Mouse (Mus musculus) forebrain, embryonic 10.5 days (tissue): ENCODE data around the gene Pacs2. TPM values are rescaled to one million over a fixed set of nuclear protein-coding genes. Genes with fewer than 3 reads are reported as not detected.

Experiments used
- DNase-seq: peaks from one replicate; pipeline ENCODE4 v3.0.0-alpha.2; 2017; ENCODE audit warnings: low spot score; ENCODE audit errors: extremely low spot score
- H3K27ac ChIP-seq: fragments of 300-500 bp; sonication (generic); 2 replicates; pipeline ENCODE4 v1.5.1; 2016; ENCODE audit warnings: mild to moderate bottlenecking
- H3K27me3 ChIP-seq: fragments of 300-500 bp; sonication (generic); 2 replicates; pipeline ENCODE4 v1.6.1; 2016; ENCODE audit warnings: mild to moderate bottlenecking; ENCODE audit not compliant: poor library complexity, severe bottlenecking
- H3K36me3 ChIP-seq: fragments of 300-500 bp; sonication (generic); replicated peaks from 2 replicates; pipeline ENCODE4 v1.6.1; 2016; ENCODE audit warnings: mild to moderate bottlenecking, moderate library complexity
- H3K4me1 ChIP-seq: fragments of 300-500 bp; sonication (generic); 2 replicates; pipeline ENCODE4 v1.6.1; 2016
- H3K4me3 ChIP-seq: fragments of 300-500 bp; sonication (generic); 2 replicates; pipeline ENCODE4 v1.5.1; 2016; ENCODE audit warnings: mild to moderate bottlenecking, moderate library complexity
- H3K9me3 ChIP-seq: fragments of 300-500 bp; sonication (generic); 2 replicates; pipeline ENCODE4 v1.6.1; 2016; ENCODE audit warnings: mild to moderate bottlenecking, moderate library complexity
- WGBS: fragments of 180-500 bp; shearing (Covaris S2); methylation state at CpG from one replicate; pipeline ENCODE4 v1.1.7; 2016; 5-methylcytosine and 5-hydroxymethylcytosine counted together
- polyA plus RNA-seq: library from polyadenylated mRNA; unstranded; fragments of >200 nt; fragmentation: Nextera tagmentation; extraction: Ambion mirVana; gene quantifications from 2 replicates; pipeline ENCODE4 v1.2.1, GENCODE M21; 2016

Gene Pacs2
- polyA plus RNA-seq, 1 experiment from 2014 or later: 18.3 TPM

GRCm38 (mm10) chr12:113035093-113035492 lies 20.8 kb downstream of the Pacs2 start:
- Histone ChIP-seq H3K36me3 (peaks cover 3% of the 10 kb centered on the region; the same call in 1 of the 2 replicates), H3K27ac (no peak overlapping the region), H3K4me3 (no peak overlapping the region), H3K27me3 (no peaks in the 10 kb centered on the region), H3K4me1 (peaks cover 26% of the 10 kb centered on the region), H3K9me3 (no peaks in the 10 kb centered on the region)
- 90% methylated on average over 2 of the region's 2 CpGs for WGBS
- DNase-seq: no peak

- no peaks in the 10 kb centered on the region for H3K27me3 ChIP-seq
- WGBS: 86% methylated on average over 4 of the region's 4 CpGs
- no peaks in the 10 kb centered on the region for H3K9me3 ChIP-seq
- DNase-seq: no peak
- H3K4me1 ChIP-seq: peaks cover 21% of the 10 kb centered on the region
- 0 out of 2 replicates have a peak, but pooled peaks cover 6% of the 10 kb centered on the region for H3K36me3 ChIP-seq
- H3K4me3 ChIP-seq: no peak overlapping the region
- H3K27ac ChIP-seq: no peak overlapping the region
Observed at GRCm38 (mm10) chr12:113036996-113037395, 22.7 kb downstream of the Pacs2 start.

GRCm38 (mm10) chr12:113038414-113038813 lies 24.1 kb downstream of the Pacs2 start:
- WGBS: 90% methylated on average over 4 of the region's 4 CpGs
- no peak overlapping the region for H3K27ac ChIP-seq
- no peaks in the 10 kb centered on the region for H3K27me3 ChIP-seq
- H3K9me3 ChIP-seq: no peaks in the 10 kb centered on the region
- H3K36me3 ChIP-seq: 0 out of 2 replicates have a peak, but pooled peaks cover 6% of the 10 kb centered on the region
- DNase-seq: no peak
- H3K4me1 ChIP-seq: peaks cover 8% of the 10 kb centered on the region
- no peak overlapping the region for H3K4me3 ChIP-seq

- H3K27me3 ChIP-seq: no peaks in the 10 kb centered on the region
- peaks cover 5% of the 10 kb centered on the region; the same call in 1 of the 2 replicates for H3K4me1 ChIP-seq
- H3K27ac ChIP-seq: no peak overlapping the region
- H3K4me3 ChIP-seq: no peak overlapping the region
- 87% methylated on average over 15 of the region's 15 CpGs for WGBS
- H3K36me3 ChIP-seq: peaks cover 33% of the 10 kb centered on the region
- DNase-seq: no peak
- H3K9me3 ChIP-seq: no peaks in the 10 kb centered on the region
Observed at GRCm38 (mm10) chr12:113041481-113042439, 27.5 kb downstream of the Pacs2 start.

GRCm38 (mm10) chr12:113042543-113042942 lies 28.2 kb downstream of the Pacs2 start:
- DNase-seq: no peak
- 96% methylated on average over 2 of the region's 2 CpGs for WGBS
- H3K27ac ChIP-seq: no peak overlapping the region
- H3K4me3 ChIP-seq: no peak overlapping the region
- no peaks in the 10 kb centered on the region for H3K9me3 ChIP-seq
- no peaks in the 10 kb centered on the region for H3K27me3 ChIP-seq
- H3K36me3 ChIP-seq: peaks cover 41% of the 10 kb centered on the region
- peaks cover 5% of the 10 kb centered on the region; the same call in 1 of the 2 replicates for H3K4me1 ChIP-seq

GRCm38 (mm10) chr12:113044916-113045677 lies 30.8 kb downstream of the Pacs2 start:
- no peak for DNase-seq
- Histone ChIP-seq H3K27me3 (no peaks in the 10 kb centered on the region), H3K4me3 (no peak overlapping the region), H3K27ac (no peak overlapping the region), H3K4me1 (peaks cover 5% of the 10 kb centered on the region; the same call in 1 of the 2 replicates), H3K9me3 (no peaks in the 10 kb centered on the region), H3K36me3 (peaks cover 64% of the 10 kb centered on the region)
- WGBS: 84% methylated on average over 3 of the region's 3 CpGs

- Histone ChIP-seq H3K36me3 (peaks cover 78% of the 10 kb centered on the region), H3K27ac (no peak overlapping the region), H3K4me1 (peaks cover 9% of the 10 kb centered on the region), H3K27me3 (no peaks in the 10 kb centered on the region), H3K4me3 (no peak overlapping the region), H3K9me3 (no peaks in the 10 kb centered on the region)
- 93% methylated on average over 15 of the region's 15 CpGs for WGBS
- DNase-seq: no peak
Observed at GRCm38 (mm10) chr12:113046861-113047260, 32.6 kb downstream of the Pacs2 start.

GRCm38 (mm10) chr12:113048103-113048502 lies 33.8 kb downstream of the Pacs2 start:
- no peak for DNase-seq
- Histone ChIP-seq H3K9me3 (no peaks in the 10 kb centered on the region), H3K27ac (no peak overlapping the region), H3K27me3 (no peaks in the 10 kb centered on the region), H3K36me3 (peaks cover 90% of the 10 kb centered on the region), H3K4me1 (peaks cover 12% of the 10 kb centered on the region), H3K4me3 (no peak overlapping the region)
- 90% methylated on average over 5 of the region's 5 CpGs for WGBS

- no peaks in the 10 kb centered on the region for H3K9me3 ChIP-seq
- no peak overlapping the region for H3K4me3 ChIP-seq
- H3K4me1 ChIP-seq: peaks cover 12% of the 10 kb centered on the region
- 91% methylated on average over 9 of the region's 9 CpGs for WGBS
- no peaks in the 10 kb centered on the region for H3K27me3 ChIP-seq
- no peak overlapping the region for H3K27ac ChIP-seq
- DNase-seq: no peak
- peaks cover 96% of the 10 kb centered on the region for H3K36me3 ChIP-seq
Observed at GRCm38 (mm10) chr12:113049836-113050235, 35.5 kb downstream of the Pacs2 start.

- 94% methylated on average over 12 of the region's 12 CpGs for WGBS
- Histone ChIP-seq H3K4me3 (no peak overlapping the region), H3K27ac (peak overlapping the region; percentile 74; the same call in 1 of the 2 replicates), H3K36me3 (peaks cover 95% of the 10 kb centered on the region), H3K27me3 (no peaks in the 10 kb centered on the region), H3K4me1 (peaks cover 12% of the 10 kb centered on the region), H3K9me3 (no peaks in the 10 kb centered on the region)
- no peak for DNase-seq
Observed at GRCm38 (mm10) chr12:113050671-113051070, 36.4 kb downstream of the Pacs2 start.

- Histone ChIP-seq H3K27me3 (no peaks in the 10 kb centered on the region), H3K4me3 (no peak overlapping the region), H3K9me3 (no peaks in the 10 kb centered on the region), H3K27ac (peak overlapping the region; percentile 74), H3K4me1 (peaks cover 12% of the 10 kb centered on the region), H3K36me3 (peaks cover 95% of the 10 kb centered on the region)
- WGBS: 62% methylated on average over 9 of the region's 9 CpGs
- no peak for DNase-seq
Observed at GRCm38 (mm10) chr12:113051628-113052403, 37.5 kb downstream of the Pacs2 start.

- no peak overlapping the region for H3K4me3 ChIP-seq
- H3K27ac ChIP-seq: no peak overlapping the region
- 92% methylated on average over 8 of the region's 8 CpGs for WGBS
- peaks cover 98% of the 10 kb centered on the region for H3K36me3 ChIP-seq
- no peaks in the 10 kb centered on the region for H3K9me3 ChIP-seq
- H3K27me3 ChIP-seq: no peaks in the 10 kb centered on the region
- H3K4me1 ChIP-seq: peaks cover 11% of the 10 kb centered on the region
- no peak for DNase-seq
Observed at GRCm38 (mm10) chr12:113056089-113056488, 41.8 kb downstream of the Pacs2 start.
